Mouse (Mus musculus): ENCODE results near the gene Ccdc88b.

The Ccdc88b gene

DNA sequence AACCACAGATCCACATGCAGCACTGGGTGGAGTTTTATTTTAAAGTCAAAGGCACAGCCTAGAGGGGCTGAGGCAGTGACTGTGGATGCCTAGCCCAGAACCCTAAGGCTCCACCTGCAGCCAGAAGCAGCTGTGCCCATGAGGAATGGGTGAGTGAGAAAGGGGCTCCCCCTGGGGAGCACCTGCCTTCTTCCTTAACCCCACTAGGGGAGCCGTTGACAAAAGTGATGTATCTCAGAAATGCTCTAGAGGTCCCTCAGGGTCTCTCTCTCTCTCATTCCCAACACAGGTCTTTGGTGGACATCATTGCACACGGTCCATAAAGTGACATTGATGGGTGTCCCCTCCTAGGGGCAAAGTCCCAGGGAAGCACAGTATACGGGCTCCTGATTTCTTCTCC lies 28.9 kb downstream of the Ccdc88b start:
- DNase-seq (ENCODE audit: low spot score), result no peak

DNA sequence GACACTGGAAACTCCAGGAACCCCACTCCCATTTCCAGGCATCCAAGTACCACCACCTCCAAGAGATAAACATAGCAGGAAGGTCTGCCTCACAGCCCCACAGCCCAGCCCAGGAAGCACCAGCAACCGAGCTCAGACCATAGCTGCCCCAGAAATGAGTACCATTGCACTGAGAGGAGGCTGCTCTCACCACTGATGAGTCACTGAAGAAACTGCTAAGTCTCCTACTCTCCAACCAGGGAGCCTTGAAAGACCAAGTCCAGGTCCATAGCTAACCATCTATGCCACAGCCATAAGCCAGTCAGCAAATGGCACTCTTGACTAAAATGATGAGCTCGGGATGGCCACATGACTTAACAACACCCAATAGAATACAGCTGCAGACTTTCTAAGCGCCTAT lies 31.4 kb downstream of the Ccdc88b start:
- DNase-seq (ENCODE audit: low spot score), result no peak

DNA sequence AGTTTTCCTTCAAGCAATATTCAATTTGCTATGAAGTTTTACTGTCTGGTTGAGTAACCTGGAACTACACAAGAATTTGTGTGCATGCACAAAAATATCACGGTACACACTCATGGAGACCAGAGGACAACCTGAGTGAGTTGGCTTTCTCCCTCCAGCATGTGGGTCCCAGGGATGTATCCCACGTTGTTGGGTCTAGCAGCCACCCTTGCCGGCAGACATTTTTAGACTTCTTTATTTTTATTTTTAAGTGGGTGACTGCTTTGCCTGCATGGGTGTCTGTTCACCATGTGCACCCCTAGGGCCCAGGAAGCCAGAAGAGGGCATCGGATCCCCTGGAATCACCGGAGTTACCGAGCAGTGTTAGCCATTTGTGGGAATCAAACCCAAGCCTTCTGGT lies 32.6 kb downstream of the Ccdc88b start:
- DNase-seq (ENCODE audit: low spot score), result no peak

DNA sequence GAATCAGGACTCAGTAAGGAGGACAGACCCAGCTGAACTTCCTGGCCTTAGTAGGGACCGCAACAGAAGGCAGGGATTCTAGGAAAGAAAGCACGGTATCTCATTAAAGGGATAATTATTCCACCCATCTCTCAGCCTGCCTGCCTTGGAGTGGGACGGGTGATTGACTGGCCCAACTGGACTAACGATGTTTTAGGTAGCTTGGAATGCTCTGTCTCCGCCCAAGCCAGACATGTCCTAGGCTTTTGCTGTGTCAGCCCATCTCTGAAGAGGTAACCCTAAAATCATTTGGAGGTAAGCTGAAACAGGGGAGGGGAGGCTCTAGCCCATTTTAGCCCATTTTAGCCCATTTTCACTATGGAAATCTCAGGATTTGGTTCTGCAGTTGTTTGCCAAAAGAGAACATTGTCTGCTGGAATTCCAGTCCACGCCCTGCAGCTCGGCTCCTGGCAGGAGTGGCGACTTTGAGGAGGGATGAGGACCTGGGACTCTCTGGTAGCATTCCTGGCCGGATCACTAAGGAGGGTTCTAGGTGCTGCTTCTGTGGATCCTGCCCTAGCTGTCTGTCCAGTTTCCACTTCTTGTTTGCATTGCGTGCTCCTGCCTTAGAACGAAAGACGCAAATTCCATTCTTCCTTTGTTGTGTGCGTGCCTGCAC lies 37.3 kb downstream of the Ccdc88b start:
- DNase-seq (ENCODE audit: low spot score), result no peak

DNA sequence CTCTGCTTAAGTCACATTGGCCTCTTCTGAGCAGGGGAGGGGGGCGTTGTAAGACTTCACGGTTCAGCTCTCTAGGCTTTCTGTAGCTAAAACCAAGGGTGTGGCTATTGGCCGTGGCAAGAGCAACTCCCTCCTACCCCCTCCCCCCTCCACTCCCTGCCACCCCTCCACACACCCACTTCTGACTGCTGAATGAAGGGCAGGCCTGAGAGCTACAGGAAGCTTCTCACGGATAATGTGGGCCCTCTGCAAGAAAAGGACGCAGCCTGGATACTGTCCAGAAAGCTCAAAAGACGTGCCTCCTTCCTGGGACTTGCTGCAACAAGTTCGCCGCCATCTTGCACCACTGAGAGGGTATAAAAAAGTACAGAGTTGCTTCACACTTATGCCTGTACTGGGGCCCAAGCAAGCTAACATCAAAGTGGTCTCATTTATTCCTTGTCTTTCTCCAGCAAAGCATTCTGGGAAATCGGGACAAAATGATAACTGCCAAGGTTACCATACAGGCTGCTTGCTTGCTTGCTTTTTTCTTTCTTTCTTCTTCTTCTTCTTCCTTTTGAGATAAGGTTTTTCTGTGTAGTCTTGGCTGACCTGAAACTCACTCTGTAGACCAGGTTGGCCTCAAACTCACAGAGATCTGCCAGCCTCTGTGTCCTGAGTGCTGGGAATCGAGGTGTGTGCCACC lies 38.7 kb downstream of the Ccdc88b start:
- DNase-seq (ENCODE audit: low spot score), result no peak

DNA sequence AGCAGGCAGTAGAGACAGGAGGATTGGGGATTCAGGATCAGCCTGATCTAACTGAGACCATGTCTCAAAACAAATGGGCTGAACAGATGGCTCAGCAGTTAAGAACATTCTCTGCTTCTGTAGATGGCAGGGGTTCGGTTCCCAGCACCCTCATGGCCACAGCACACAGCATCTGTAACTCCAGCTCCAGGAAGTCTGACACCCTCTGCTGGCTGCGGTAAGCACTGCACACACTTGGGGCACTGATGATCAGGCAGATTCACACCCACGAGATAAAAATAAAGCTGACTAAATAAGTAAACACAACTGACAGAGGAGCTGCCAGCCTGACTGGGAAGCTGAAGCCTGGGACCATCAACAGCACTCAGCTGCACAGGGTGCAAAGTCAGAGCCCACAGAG lies 43.1 kb downstream of the Ccdc88b start:
- no peak for DNase-seq (ENCODE audit: low spot score)

DNA sequence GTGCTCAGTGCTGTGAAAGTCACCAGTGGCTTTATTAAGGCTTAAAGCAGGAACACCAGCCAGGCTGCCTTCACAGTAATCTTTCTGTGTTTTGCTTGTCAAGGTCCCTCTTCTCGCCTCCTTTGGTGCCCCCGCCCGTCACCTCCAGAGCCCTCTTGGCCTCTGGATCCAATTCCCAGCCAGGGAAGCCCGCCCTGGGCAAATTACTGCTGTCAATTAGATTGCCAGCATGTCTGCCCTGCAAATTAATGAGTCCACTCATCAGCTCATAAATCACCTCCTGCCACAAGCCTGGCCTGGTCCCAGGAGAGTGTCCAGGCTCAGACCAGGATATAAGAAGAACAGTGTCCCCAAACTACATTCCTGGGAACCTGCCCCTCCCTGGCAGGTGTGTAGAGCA lies 43.6 kb downstream of the Ccdc88b start:
- no peak for DNase-seq (ENCODE audit: low spot score)

All from testis, postnatal 10 days (tissue).